Mouse (Mus musculus): ENCODE measurements around the gene Cyp8b1.

DNA sequence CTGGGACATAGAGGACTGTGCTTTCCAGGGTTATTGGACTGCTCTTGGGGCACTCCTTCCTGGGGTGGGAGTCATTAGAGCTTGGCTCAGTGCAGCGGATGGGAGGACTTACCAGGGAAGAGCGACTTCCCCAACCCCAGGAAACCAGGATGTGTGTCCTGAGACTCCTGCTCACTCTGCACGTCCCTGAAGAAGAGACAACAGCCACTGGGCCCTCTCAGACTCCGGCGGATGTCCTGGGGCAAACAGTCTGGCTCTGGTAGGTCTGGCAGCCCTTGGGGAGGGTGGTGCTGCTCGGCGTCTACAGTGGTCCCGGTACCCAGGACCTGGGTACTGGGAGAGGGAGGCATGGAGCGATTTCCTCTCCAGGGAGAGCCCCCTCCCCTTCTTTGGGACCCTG lies 17.9 kb downstream of the Cyp8b1 start, which contains the start of gene Ackr2:
- TF ChIP-seq CTCF (IDR thresholded peaks at IDR 0.05), result no peak
- TF ChIP-seq EP300 (IDR thresholded peaks at IDR 0.05), result peak; percentile 60

All from lung, postnatal 0 days (tissue).